ENCODE assay signal across 10 mouse cellular contexts in genomic region chr4:43427501-43428179, GRCm38 (mm10). TPM values are rescaled to one million over a fixed set of nuclear protein-coding genes. Genes with fewer than 3 reads are reported as not detected.
DNase-seq lines count a peak whose midpoint lies in the region; ATAC-seq and TF ChIP-seq lines count a peak whose summit lies in the region.
"Had no signal": no experiment of that assay in that cellular context is flagged by ENCODE, and none has a peak within 500 bp of the region (broad histone marks: within the 10 kb centered on the region; RNA-seq: fewer than 3 reads in every experiment).

No protein-coding gene starts in this region.

- peaks cover 22% of the 10 kb centered on the region for H3K27me3 ChIP-seq in kidney, embryonic 16.5 days (ENCODE audit: insufficient read depth, low read length)
- H3K27me3 ChIP-seq in hindbrain, embryonic 13.5 days = peaks cover 57% of the 10 kb centered on the region
- no peaks in the 10 kb centered on the region for H3K27me3 ChIP-seq in splenic B cell, adult 2 months (ENCODE audit: control insufficient read depth, insufficient read depth, low read length, poor library complexity, severe bottlenecking)

- TF ChIP-seq POLR2A in brain, embryonic 14.5 days (IDR thresholded peaks at IDR 0.05; ENCODE audit: borderline replicate concordance, extremely low read depth, insufficient read depth, insufficient read length, poor library complexity, severe bottlenecking) = no peak

- peak overlapping the region; percentile 19; the same call in 1 of the 2 replicates for H3K4me2 ChIP-seq in kidney, embryonic 16.5 days (replicated peaks; ENCODE audit: low read depth, low read length)
- H3K4me2 ChIP-seq in hindbrain, embryonic 13.5 days = no peak overlapping the region

- ATAC-seq in kidney, embryonic 16.5 days (ENCODE audit: low FRiP score, low TSS enrichment) = no peak
- ATAC-seq in hindbrain, embryonic 13.5 days (ENCODE audit: low FRiP score) = no peak

- H3K4me3 ChIP-seq in kidney, embryonic 16.5 days (ENCODE audit: low read length) = no peak overlapping the region
- H3K4me3 ChIP-seq in hindbrain, embryonic 13.5 days = no peak overlapping the region; the same call in 1 of the 2 replicates

- no peaks in the 10 kb centered on the region for H3K9me3 ChIP-seq in kidney, embryonic 16.5 days (ENCODE audit: low read length)
- no peaks in the 10 kb centered on the region for H3K9me3 ChIP-seq in hindbrain, embryonic 13.5 days

- 30% methylated on average over 23 of the region's 23 CpGs for WGBS in kidney, embryonic 16.5 days
- WGBS in hindbrain, embryonic 13.5 days = 26% methylated on average over 23 of the region's 23 CpGs

- DNase-seq in kidney, postnatal 4 days = no peak
- peak; percentile 29 for DNase-seq in brain, embryonic 14.5 days (ENCODE audit: low read depth)
- peak; percentile 52 for DNase-seq in splenic B cell, adult 2 months (ENCODE audit: low read depth, low spot score)
- DNase-seq in left cerebral cortex, adult 8-10 months (ENCODE audit: low spot score in 2 of 2) = no peak
- DNase-seq in urinary bladder, adult 2 months (ENCODE audit: low spot score) = no peak
- no peak for DNase-seq in gastrocnemius, postnatal 10 days
- DNase-seq: cerebellum, adult 9-10 months had no signal

- TF ChIP-seq CTCF in brain, embryonic 14.5 days (IDR thresholded peaks at IDR 0.05; ENCODE audit: borderline replicate concordance, extremely low read depth, insufficient read depth, insufficient read length) = no peak

- peaks cover 40% of the 10 kb centered on the region for H3K36me3 ChIP-seq in kidney, embryonic 16.5 days (ENCODE audit: insufficient read depth, low read length)
- H3K36me3 ChIP-seq in hindbrain, embryonic 13.5 days = peaks cover 49% of the 10 kb centered on the region
- H3K36me3 ChIP-seq in splenic B cell, adult 2 months (ENCODE audit: control insufficient read depth, insufficient read depth, low read length, poor library complexity, severe bottlenecking) = no peaks in the 10 kb centered on the region

- no peak overlapping the region for H3K27ac ChIP-seq in kidney, embryonic 16.5 days (ENCODE audit: low read length)
- no peak overlapping the region for H3K27ac ChIP-seq in hindbrain, embryonic 13.5 days

- H3K4me1 ChIP-seq in kidney, embryonic 16.5 days (ENCODE audit: insufficient read depth, low read length) = peaks cover 16% of the 10 kb centered on the region
- H3K4me1 ChIP-seq in hindbrain, embryonic 13.5 days (replicated peaks) = peaks cover 26% of the 10 kb centered on the region

- no peak overlapping the region for H3K9ac ChIP-seq in kidney, embryonic 16.5 days (replicated peaks; ENCODE audit: low read length)
- 0 out of 2 replicates have a peak overlapping the region, but pooled peaks have one; percentile 21 for H3K9ac ChIP-seq in hindbrain, embryonic 13.5 days

RNA-seq across cellular contexts. Expression of gene Fam166b, which starts 1.3 kb away (rescaled TPM):
- 0.30 and 0.50 TPM in 2 replicates for polyA plus RNA-seq in kidney, embryonic 16.5 days (2015; fragmentation: Nextera tagmentation; extraction: Ambion mirVana)
- polyA plus RNA-seq in brain, embryonic 14.5 days (2012; rRNA removed) = 1.1 and 1.7 TPM in 2 replicates
- polyA plus RNA-seq in hindbrain, embryonic 13.5 days (2015; fragmentation: Nextera tagmentation; extraction: Ambion mirVana) = 0.71 and 1.4 TPM in 2 replicates
- 1 to 10 TPM; 1.3 to 1.9 (median 1.4) TPM for total RNA-seq in left cerebral cortex, adult 8-10 months (2022)
- polyA plus RNA-seq in urinary bladder, adult 2 months (2012; rRNA removed) = 0.55 and 0.59 TPM in 2 replicates
- total RNA-seq in gastrocnemius, postnatal 10 days (2021) = not detected

RNA-seq across cellular contexts. Expression of gene Tesk1, which starts 14.1 kb away (rescaled TPM):
- polyA plus RNA-seq in kidney, embryonic 16.5 days (2015; fragmentation: Nextera tagmentation; extraction: Ambion mirVana) = 3.0 and 3.5 TPM in 2 replicates
- polyA plus RNA-seq in brain, embryonic 14.5 days (2012; rRNA removed) = 89.1 and 109 TPM in 2 replicates
- polyA plus RNA-seq in hindbrain, embryonic 13.5 days (2015; fragmentation: Nextera tagmentation; extraction: Ambion mirVana) = 8.7 and 9.7 TPM in 2 replicates
- 10 to 100 TPM; 91.7 to 98.0 (median 95.6) TPM for total RNA-seq in left cerebral cortex, adult 8-10 months (2022)
- polyA plus RNA-seq in urinary bladder, adult 2 months (2012; rRNA removed) = 25.8 and 34.2 TPM in 2 replicates
- 10 to 100 TPM; 28.0 to 34.7 TPM for total RNA-seq in gastrocnemius, postnatal 10 days (2021)

RNA-seq across cellular contexts. Expression of gene Cd72, which starts 26.8 kb away (rescaled TPM):
- 3.3 and 4.1 TPM in 2 replicates for polyA plus RNA-seq in kidney, embryonic 16.5 days (2015; fragmentation: Nextera tagmentation; extraction: Ambion mirVana)
- polyA plus RNA-seq in brain, embryonic 14.5 days (2012; rRNA removed) = 0.14 TPM in 1 of 2 replicates, not detected in the other
- polyA plus RNA-seq in hindbrain, embryonic 13.5 days (2015; fragmentation: Nextera tagmentation; extraction: Ambion mirVana) = 3.5 and 4.7 TPM in 2 replicates
- 1 to 10 TPM in 3 of 4 experiments, under 1 TPM in 1; 0.38 to 2.9 (median 1.6) TPM for total RNA-seq in left cerebral cortex, adult 8-10 months (2022)
- polyA plus RNA-seq in urinary bladder, adult 2 months (2012; rRNA removed) = 2.4 and 4.6 TPM in 2 replicates
- total RNA-seq in gastrocnemius, postnatal 10 days (2021) = under 1 TPM in 1 of 2 experiments, not detected in 1; 0.61 TPM

RNA-seq across cellular contexts. Expression of gene Rusc2, which starts 45.9 kb away (rescaled TPM):
- 10.3 and 13.4 TPM in 2 replicates for polyA plus RNA-seq in kidney, embryonic 16.5 days (2015; fragmentation: Nextera tagmentation; extraction: Ambion mirVana)
- polyA plus RNA-seq in brain, embryonic 14.5 days (2012; rRNA removed) = 49.8 and 124 TPM in 2 replicates
- polyA plus RNA-seq in hindbrain, embryonic 13.5 days (2015; fragmentation: Nextera tagmentation; extraction: Ambion mirVana) = 70.8 and 75.4 TPM in 2 replicates
- total RNA-seq in left cerebral cortex, adult 8-10 months (2022) = 100 to 1,000 TPM; 116 to 144 (median 123) TPM
- 22.3 and 43.1 TPM in 2 replicates for polyA plus RNA-seq in urinary bladder, adult 2 months (2012; rRNA removed)
- total RNA-seq in gastrocnemius, postnatal 10 days (2021) = 10 to 100 TPM; 30.3 to 33.9 TPM

RNA-seq across cellular contexts. Expression of gene Sit1, which starts 55.9 kb away (rescaled TPM):
- polyA plus RNA-seq in kidney, embryonic 16.5 days (2015; fragmentation: Nextera tagmentation; extraction: Ambion mirVana) = not detected in 2 replicates
- not detected in 2 replicates for polyA plus RNA-seq in brain, embryonic 14.5 days (2012; rRNA removed)
- not detected in 2 replicates for polyA plus RNA-seq in hindbrain, embryonic 13.5 days (2015; fragmentation: Nextera tagmentation; extraction: Ambion mirVana)
- total RNA-seq in left cerebral cortex, adult 8-10 months (2022) = under 1 TPM in 1 of 4 experiments, not detected in 3; 0.46 TPM
- polyA plus RNA-seq in urinary bladder, adult 2 months (2012; rRNA removed) = 0.22 and 0.41 TPM in 2 replicates
- total RNA-seq in gastrocnemius, postnatal 10 days (2021) = not detected
- total RNA-seq: left cerebral cortex, adult 18-20 months had no signal

Comparison
In these comparisons a context has a peak if more than half of its experiments do, and no peak if none do; other contexts are left out.
1. DNase-seq: peak in brain, embryonic 14.5 days (single experiment) and splenic B cell, adult 2 months (single experiment); none in kidney, postnatal 4 days (0 of 2), left cerebral cortex, adult 8-10 months (0 of 2), urinary bladder, adult 2 months (single experiment) and gastrocnemius, postnatal 10 days (single experiment).